Mouse (Mus musculus): ENCODE results near the gene Gclm.
"Not testable (repeated sequence)": the region's sequence is repeated elsewhere in the genome, so short reads cannot be mapped to it uniquely, and the experiment has no call there.

Gene Gclm

GRCm38 (mm10) chr3:122226972-122227371 lies 18.4 kb upstream of the Gclm start:
- intact Hi-C loops (cut with DNase I), result not testable (repeated sequence)

GRCm38 (mm10) chr3:122235772-122236171 lies 9.6 kb upstream of the Gclm start:
- intact Hi-C loops (cut with DNase I), result no loop called here

GRCm38 (mm10) chr3:122242876-122243275 lies 2.5 kb upstream of the Gclm start:
- intact Hi-C loops (cut with DNase I), result loop anchor here (5.0 kb wide), 1 partner anchor 46 kb away; no protein-coding TSS in a partner anchor

- intact Hi-C loops (cut with DNase I), result loop anchor here (5.0 kb wide), 1 partner anchor 46 kb away; no protein-coding TSS in a partner anchor
Observed at GRCm38 (mm10) chr3:122243416-122244167, 1.8 kb upstream of the Gclm start.

GRCm38 (mm10) chr3:122244759-122245158 lies 598 bp upstream of the Gclm start:
- intact Hi-C loops (cut with DNase I), result loop anchor here (5.0 kb wide), 1 partner anchor 47 kb away; no protein-coding TSS in a partner anchor

- intact Hi-C loops (cut with DNase I), result no loop called here
Observed at GRCm38 (mm10) chr3:122245878-122246332, 548 bp downstream of the Gclm start.

GRCm38 (mm10) chr3:122246406-122246805 lies 1.0 kb downstream of the Gclm start:
- intact Hi-C loops (cut with DNase I), result no loop called here

- intact Hi-C loops (cut with DNase I), result no loop called here
Observed at GRCm38 (mm10) chr3:122246986-122247767, 1.8 kb downstream of the Gclm start.

GRCm38 (mm10) chr3:122247768-122248100 lies 2.4 kb downstream of the Gclm start:
- intact Hi-C loops (cut with DNase I), result no loop called here

- intact Hi-C loops (cut with DNase I), result no loop called here
Observed at GRCm38 (mm10) chr3:122252466-122253253, 7.3 kb downstream of the Gclm start.

GRCm38 (mm10) chr3:122254050-122254449 lies 8.7 kb downstream of the Gclm start:
- intact Hi-C loops (cut with DNase I), result not testable (repeated sequence)

- intact Hi-C loops (cut with DNase I), result loop anchor here (5.0 kb wide), 1 partner anchor 78 kb away; no protein-coding TSS in a partner anchor
Observed at GRCm38 (mm10) chr3:122269986-122270385, 24.6 kb downstream of the Gclm start.

GRCm38 (mm10) chr3:122272565-122272964 lies 27.2 kb downstream of the Gclm start:
- intact Hi-C loops (cut with DNase I), result loop anchor here (5.0 kb wide), 1 partner anchor 80 kb away; no protein-coding TSS in a partner anchor

GRCm38 (mm10) chr3:122273407-122274240 lies 28.3 kb downstream of the Gclm start:
- intact Hi-C loops (cut with DNase I), result loop anchor here (5.0 kb wide), 1 partner anchor 81 kb away; no protein-coding TSS in a partner anchor

- intact Hi-C loops (cut with DNase I), result loop anchor here (5.0 kb wide), 1 partner anchor 82 kb away; no protein-coding TSS in a partner anchor
Observed at GRCm38 (mm10) chr3:122274241-122275024, 29.1 kb downstream of the Gclm start, which contains the start of gene Dnttip2. TSS of gene Dnttip2 (plus strand) at chr3:122274388.

- intact Hi-C loops (cut with DNase I), result no loop called here
Observed at GRCm38 (mm10) chr3:122275111-122275510, 29.8 kb downstream of the Gclm start.

GRCm38 (mm10) chr3:122287195-122287594 lies 41.8 kb downstream of the Gclm start:
- intact Hi-C loops (cut with DNase I), result no loop called here

- intact Hi-C loops (cut with DNase I), result no loop called here
Observed at GRCm38 (mm10) chr3:122288613-122289195, 43.3 kb downstream of the Gclm start.

- intact Hi-C loops (cut with DNase I), result not testable (repeated sequence)
Observed at GRCm38 (mm10) chr3:122289344-122289743, 44.0 kb downstream of the Gclm start.

All from adrenal gland (tissue).